Mouse (Mus musculus) small intestine, adult 2 months (tissue): ENCODE data around the gene Ttk.

ENCODE experiments used
- CTCF ChIP-seq: fragments of 200-500 bp; IDR thresholded peaks from 2 replicates; pipeline ENCODE4 v1.5.1; 2012; ENCODE audit warnings: low read depth, mild to moderate bottlenecking, control low read depth, inconsistent platforms, low read length, moderate library complexity, mixed read lengths; ENCODE audit not compliant: insufficient replicate concordance, insufficient read length; ENCODE audit errors: extremely low read depth
- POLR2A ChIP-seq: fragments of 200-500 bp; IDR thresholded peaks from 2 replicates; pipeline ENCODE4 v1.6.1; 2012; ENCODE audit warnings: low read depth, mild to moderate bottlenecking, control low read depth, inconsistent platforms, low read length, moderate library complexity

GRCm38 (mm10) chr9:83805164-83805976, 29.1 kb upstream of the Ttk start:
- TF ChIP-seq POLR2A (no peak), CTCF (no peak)
